Mouse (Mus musculus): ENCODE measurements around the gene Oit3.
A peak's percentile ranks its signal among the peaks of the same experiment; 100 is the strongest.
"Not testable (repeated sequence)": the region's sequence is repeated elsewhere in the genome, so short reads cannot be mapped to it uniquely, and the experiment has no call there.

The Oit3 gene

GRCm38 (mm10) chr10:59426371-59426770 is 15.2 kb downstream of the Oit3 start:
- DNase-seq = no peak

- DNase-seq = peak; percentile 79
Measured at GRCm38 (mm10) chr10:59425369-59425768, 16.2 kb downstream of the Oit3 start.

- no peak for DNase-seq
Measured at GRCm38 (mm10) chr10:59424453-59424852, 17.1 kb downstream of the Oit3 start.

- DNase-seq = no peak
Measured at GRCm38 (mm10) chr10:59419516-59419915, 22.1 kb downstream of the Oit3 start.

GRCm38 (mm10) chr10:59416623-59417022 is 25.0 kb downstream of the Oit3 start:
- peak; percentile 29 for DNase-seq

- no peak for DNase-seq
Measured at GRCm38 (mm10) chr10:59413711-59414110, 27.9 kb downstream of the Oit3 start.

GRCm38 (mm10) chr10:59410264-59410663 is 31.3 kb downstream of the Oit3 start:
- DNase-seq = no peak

- DNase-seq = no peak
Measured at GRCm38 (mm10) chr10:59408499-59408898, 33.1 kb downstream of the Oit3 start.

GRCm38 (mm10) chr10:59403793-59404149 is 37.8 kb downstream of the Oit3 start:
- DNase-seq = no peak

- DNase-seq = no peak
Measured at GRCm38 (mm10) chr10:59402899-59403792, 38.4 kb downstream of the Oit3 start, which contains the start of gene Pla2g12b. Pla2g12b (plus strand) TSS chr10:59403660.

- DNase-seq = not testable (repeated sequence)
Measured at GRCm38 (mm10) chr10:59395461-59395860, 46.1 kb downstream of the Oit3 start, which contains the start of gene Gm10273. Gm10273 (plus strand) TSS chr10:59395632.

GRCm38 (mm10) chr10:59391907-59392306 is 49.7 kb downstream of the Oit3 start:
- DNase-seq = no peak

- DNase-seq = no peak
Measured at GRCm38 (mm10) chr10:59389652-59390051, 51.9 kb downstream of the Oit3 start.

- DNase-seq = no peak
Measured at GRCm38 (mm10) chr10:59386951-59387350, 54.6 kb downstream of the Oit3 start.

GRCm38 (mm10) chr10:59381563-59381962 is 60.0 kb downstream of the Oit3 start:
- not testable (repeated sequence) for DNase-seq

- DNase-seq = no peak
Measured at GRCm38 (mm10) chr10:59380411-59380821, 61.2 kb downstream of the Oit3 start.

GRCm38 (mm10) chr10:59379927-59380326 is 61.7 kb downstream of the Oit3 start:
- DNase-seq = no peak

- DNase-seq = no peak
Measured at GRCm38 (mm10) chr10:59378728-59379127, 62.9 kb downstream of the Oit3 start.

GRCm38 (mm10) chr10:59377906-59378305 is 63.7 kb downstream of the Oit3 start:
- no peak for DNase-seq

Measured in lung, postnatal 10 days (tissue).